Mouse (Mus musculus) T-helper 2 cell (primary cell): ENCODE measurements around the gene Pglyrp1.

Experiments
- in situ Hi-C: fragments of 300-600 bp; cut with MboI, MseI; formaldehyde crosslinking; loops from one replicate; pipeline ENCODE4 v1.15.1; 2025; ENCODE audit warnings: high pct_unique_total_duplicates

Gene Pglyrp1

GRCm38 (mm10) chr7:18884745-18885422 lies 13.8 kb downstream of the Pglyrp1 start:
- in situ Hi-C loops: no loop called here

- in situ Hi-C loops: no loop called here
Observed at GRCm38 (mm10) chr7:18886963-18887362, 15.8 kb downstream of the Pglyrp1 start.

- in situ Hi-C loops: no loop called here
Observed at GRCm38 (mm10) chr7:18890848-18891247, 19.7 kb downstream of the Pglyrp1 start.

GRCm38 (mm10) chr7:18891872-18892599 lies 20.9 kb downstream of the Pglyrp1 start:
- in situ Hi-C loops: no loop called here

GRCm38 (mm10) chr7:18893009-18893408 lies 21.9 kb downstream of the Pglyrp1 start:
- in situ Hi-C loops: no loop called here

- in situ Hi-C loops: no loop called here
Observed at GRCm38 (mm10) chr7:18893651-18894430, 22.7 kb downstream of the Pglyrp1 start.

- in situ Hi-C loops: no loop called here
Observed at GRCm38 (mm10) chr7:18896536-18896935, 25.4 kb downstream of the Pglyrp1 start.

- in situ Hi-C loops: no loop called here
Observed at GRCm38 (mm10) chr7:18900513-18900912, 29.4 kb downstream of the Pglyrp1 start.

- in situ Hi-C loops: no loop called here
Observed at GRCm38 (mm10) chr7:18902486-18902885, 31.4 kb downstream of the Pglyrp1 start.

GRCm38 (mm10) chr7:18904971-18905370 lies 33.8 kb downstream of the Pglyrp1 start:
- in situ Hi-C loops: loop anchor here (5.0 kb wide), 1 partner anchor 57 kb away; no protein-coding TSS in a partner anchor

- in situ Hi-C loops: loop anchor here (5.0 kb wide), 1 partner anchor 53 kb away; no protein-coding TSS in a partner anchor
Observed at GRCm38 (mm10) chr7:18909797-18910196, 38.7 kb downstream of the Pglyrp1 start.

- in situ Hi-C loops: no loop called here
Observed at GRCm38 (mm10) chr7:18910241-18910831, 39.2 kb downstream of the Pglyrp1 start, which contains the start of gene Ccdc61. Gene Ccdc61, minus strand, starts transcription at chr7:18910415.

GRCm38 (mm10) chr7:18916254-18916653 lies 45.1 kb downstream of the Pglyrp1 start:
- in situ Hi-C loops: no loop called here

GRCm38 (mm10) chr7:18917931-18918330 lies 46.8 kb downstream of the Pglyrp1 start:
- in situ Hi-C loops: no loop called here

GRCm38 (mm10) chr7:18921069-18921468 lies 49.9 kb downstream of the Pglyrp1 start:
- in situ Hi-C loops: no loop called here

GRCm38 (mm10) chr7:18922807-18923206 lies 51.7 kb downstream of the Pglyrp1 start:
- in situ Hi-C loops: no loop called here

- in situ Hi-C loops: no loop called here
Observed at GRCm38 (mm10) chr7:18923267-18923666, 52.1 kb downstream of the Pglyrp1 start.

- in situ Hi-C loops: no loop called here
Observed at GRCm38 (mm10) chr7:18923711-18924191, 52.6 kb downstream of the Pglyrp1 start.

- in situ Hi-C loops: no loop called here
Observed at GRCm38 (mm10) chr7:18924321-18924720, 53.2 kb downstream of the Pglyrp1 start.

- in situ Hi-C loops: no loop called here
Observed at GRCm38 (mm10) chr7:18925162-18925938, 54.2 kb downstream of the Pglyrp1 start, which contains the start of gene Nova2. Gene Nova2, plus strand, starts transcription at chr7:18925888.
